Comparison of ENCODE assay signal across 19 mouse cellular contexts in the genomic region with DNA sequence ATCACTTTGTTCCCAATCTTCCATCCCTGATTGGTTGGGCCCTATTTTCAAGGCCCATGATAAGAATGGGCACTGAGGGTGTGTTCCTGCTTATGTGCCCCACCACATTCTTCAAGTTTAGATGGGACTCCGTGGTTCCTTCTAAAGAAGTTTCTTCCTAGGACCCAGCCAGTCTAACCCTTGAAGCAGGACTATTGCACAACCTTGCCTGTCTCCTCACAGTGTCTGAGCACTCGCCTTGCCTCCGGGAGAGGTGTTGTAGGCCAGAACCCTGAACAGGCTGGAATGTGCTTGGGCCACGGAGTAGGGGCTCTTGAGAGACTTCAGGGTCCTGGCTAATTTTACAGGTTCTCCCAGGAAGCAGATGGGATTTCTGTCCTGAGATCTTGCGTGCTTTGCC. TPM values are rescaled to one million over a fixed set of nuclear protein-coding genes. Genes with fewer than 3 reads are reported as not detected.
DNase-seq lines count a peak whose midpoint lies in the region; ATAC-seq and TF ChIP-seq lines count a peak whose summit lies in the region.
"Had no signal": no experiment of that assay in that cellular context is flagged by ENCODE, and none has a peak within 500 bp of the region (broad histone marks: within the 10 kb centered on the region; RNA-seq: fewer than 3 reads in every experiment).

No protein-coding gene starts in this region.

- no peak overlapping the region for H3K9ac ChIP-seq in lung, postnatal 0 days (replicated peaks; ENCODE audit: low read depth)
- H3K9ac ChIP-seq in stomach, embryonic 14.5 days (replicated peaks; ENCODE audit: low read depth, low read length), result no peak overlapping the region
- H3K9ac ChIP-seq: forebrain, embryonic 12.5 days; heart, embryonic 15.5 days; hindbrain, embryonic 14.5 days had no signal

- H3K4me1 ChIP-seq in lung, postnatal 0 days (ENCODE audit: insufficient read depth, low read depth, low read length), result peaks cover 11% of the 10 kb centered on the region
- H3K4me1 ChIP-seq in E14TG2a.4 (replicated peaks; ENCODE audit: low read depth, low read length), result peaks cover 88% of the 10 kb centered on the region
- peaks cover 9% of the 10 kb centered on the region; the same call in 1 of the 2 replicates for H3K4me1 ChIP-seq in stomach, embryonic 14.5 days (ENCODE audit: control insufficient read depth, insufficient read depth, low read length)

- H3K27ac ChIP-seq in lung, postnatal 0 days (ENCODE audit: low read length), result peak overlapping the region; percentile 47; the same call in 1 of the 2 replicates
- peak overlapping the region; percentile 39; the same call in 1 of the 2 replicates for H3K27ac ChIP-seq in stomach, embryonic 14.5 days (ENCODE audit: low read length)
- H3K27ac ChIP-seq: forebrain, embryonic 12.5 days; heart, adult 2 months; heart, embryonic 15.5 days; hindbrain, embryonic 14.5 days had no signal

- no peak overlapping the region for H3K4me2 ChIP-seq in lung, postnatal 0 days (replicated peaks; ENCODE audit: low read depth, low read length)
- no peak overlapping the region for H3K4me2 ChIP-seq in stomach, embryonic 14.5 days (replicated peaks; ENCODE audit: low read depth, low read length)
- H3K4me2 ChIP-seq: forebrain, embryonic 12.5 days; heart, embryonic 11.5 days; heart, embryonic 15.5 days; hindbrain, embryonic 14.5 days had no signal

- peak; percentile 21; the same call in 1 of the 2 replicates for TF ChIP-seq EP300 in lung, postnatal 0 days (IDR thresholded peaks at IDR 0.05)

- ATAC-seq in lung, postnatal 0 days, result no peak
- no peak for ATAC-seq in stomach, embryonic 14.5 days (ENCODE audit: insufficient number of reproducible peaks, insufficient read depth, low FRiP score, low read depth)
- ATAC-seq: forebrain, embryonic 16.5 days had no signal

- 61% methylated on average over 5 of the region's 5 CpGs for WGBS in lung, postnatal 0 days
- WGBS in stomach, embryonic 14.5 days, result 91% methylated on average over 5 of the region's 5 CpGs

- no peak for TF ChIP-seq CTCF in lung, postnatal 0 days (IDR thresholded peaks at IDR 0.05)
- TF ChIP-seq CTCF in E14TG2a.4 (conservative IDR thresholded peaks at IDR 0.05; ENCODE audit: low read length), result no peak

- H3K9me3 ChIP-seq in lung, postnatal 0 days (ENCODE audit: low read length), result no peaks in the 10 kb centered on the region
- no peaks in the 10 kb centered on the region for H3K9me3 ChIP-seq in E14TG2a.4 (ENCODE audit: low read length)
- H3K9me3 ChIP-seq in stomach, embryonic 14.5 days (ENCODE audit: control insufficient read depth, low read depth, low read length), result no peaks in the 10 kb centered on the region
- H3K9me3 ChIP-seq: forebrain, embryonic 12.5 days; heart, embryonic 15.5 days had no signal

- H3K27me3 ChIP-seq in lung, postnatal 0 days (replicated peaks; ENCODE audit: insufficient read depth, low read length), result no peaks in the 10 kb centered on the region
- H3K27me3 ChIP-seq in E14TG2a.4 (ENCODE audit: insufficient read depth, low read length), result peaks cover 2% of the 10 kb centered on the region; the same call in 1 of the 2 replicates
- peaks cover 15% of the 10 kb centered on the region for H3K27me3 ChIP-seq in stomach, embryonic 14.5 days (ENCODE audit: control insufficient read depth, insufficient read depth, low read length)

- no peak overlapping the region for H3K4me3 ChIP-seq in lung, postnatal 0 days (ENCODE audit: low read depth, low read length)
- peak overlapping the region; percentile 74; the same call in 1 of the 2 replicates for H3K4me3 ChIP-seq in E14TG2a.4 (replicated peaks; ENCODE audit: low read length)
- H3K4me3 ChIP-seq in stomach, embryonic 14.5 days (ENCODE audit: low read depth, low read length), result no peak overlapping the region
- H3K4me3 ChIP-seq: forebrain, embryonic 12.5 days; heart, adult 2 months; heart, embryonic 15.5 days had no signal

- H3K36me3 ChIP-seq in lung, postnatal 0 days (ENCODE audit: insufficient read depth, low read length), result peaks cover 13% of the 10 kb centered on the region; the same call in 1 of the 2 replicates
- H3K36me3 ChIP-seq in E14TG2a.4 (ENCODE audit: insufficient read depth, low read length), result peaks cover 53% of the 10 kb centered on the region
- peaks cover 9% of the 10 kb centered on the region; the same call in 1 of the 2 replicates for H3K36me3 ChIP-seq in stomach, embryonic 14.5 days (ENCODE audit: control insufficient read depth, insufficient read depth, low read length)

- DNase-seq in lung, postnatal 0 days (ENCODE audit: low spot score), result peak; percentile 78
- no peak for DNase-seq in lung, postnatal 14 days
- no peak for DNase-seq in cerebellum, adult 8-10 months
- DNase-seq in cerebellum, adult 9-10 months, result no peak
- DNase-seq: adrenal gland, postnatal 14 days; cerebellum, adult 11-12 months; cerebellum, postnatal 10 days; gastrocnemius, postnatal 14 days; heart, adult 2 months; heart, postnatal 14 days had no signal

RNA-seq across cellular contexts. Expression of a gene that starts 1.1 kb away (rescaled TPM):
- polyA plus RNA-seq in lung, postnatal 0 days (2015; fragmentation: Nextera tagmentation; extraction: Ambion mirVana), result 23.7 and 32.4 TPM in 2 replicates
- polyA plus RNA-seq in stomach, embryonic 14.5 days (2014; fragmentation: Nextera tagmentation; extraction: Ambion mirVana), result 158 and 163 TPM in 2 replicates

RNA-seq across cellular contexts. Expression of a gene that starts 18.9 kb away (rescaled TPM):
- polyA plus RNA-seq in lung, postnatal 0 days (2015; fragmentation: Nextera tagmentation; extraction: Ambion mirVana), result 15.8 and 17.6 TPM in 2 replicates
- polyA plus RNA-seq in stomach, embryonic 14.5 days (2014; fragmentation: Nextera tagmentation; extraction: Ambion mirVana), result 17.7 and 18.9 TPM in 2 replicates

RNA-seq across cellular contexts. Expression of a gene that starts 28.5 kb away (rescaled TPM):
- 6.7 and 7.1 TPM in 2 replicates for polyA plus RNA-seq in lung, postnatal 0 days (2015; fragmentation: Nextera tagmentation; extraction: Ambion mirVana)
- polyA plus RNA-seq in stomach, embryonic 14.5 days (2014; fragmentation: Nextera tagmentation; extraction: Ambion mirVana), result 5.5 TPM in 2 replicates

RNA-seq across cellular contexts. Expression of a gene that starts 46.9 kb away (rescaled TPM):
- 5.8 and 9.4 TPM in 2 replicates for polyA plus RNA-seq in lung, postnatal 0 days (2015; fragmentation: Nextera tagmentation; extraction: Ambion mirVana)
- polyA plus RNA-seq in stomach, embryonic 14.5 days (2014; fragmentation: Nextera tagmentation; extraction: Ambion mirVana), result 2.7 and 3.2 TPM in 2 replicates

RNA-seq across cellular contexts. Expression of a gene that starts 49.9 kb away (rescaled TPM):
- 0.37 and 0.39 TPM in 2 replicates for polyA plus RNA-seq in lung, postnatal 0 days (2015; fragmentation: Nextera tagmentation; extraction: Ambion mirVana)
- 3.3 and 4.1 TPM in 2 replicates for polyA plus RNA-seq in stomach, embryonic 14.5 days (2014; fragmentation: Nextera tagmentation; extraction: Ambion mirVana)
- polyA plus RNA-seq: embryonic facial prominence, embryonic 11.5 days; forebrain, embryonic 12.5 days; forebrain, embryonic 16.5 days; gonadal fat pad, adult 2 months; hindbrain, embryonic 14.5 days had no signal
